Mouse (Mus musculus) G1E-ER4 (cell line): ENCODE measurements around the gene Alcam. TPM values are rescaled to one million over a fixed set of nuclear protein-coding genes. Genes with fewer than 3 reads are reported as not detected.

Source experiments
- GATA1 ChIP-seq: IDR thresholded peaks from one replicate; pipeline ENCODE4 v1.8.0; 2012; ENCODE audit warnings: low read length, inconsistent platforms
- polyA plus RNA-seq: library from polyadenylated mRNA; stranded (reverse); fragments of >175 nt; gene quantifications from 2 replicates; pipeline ENCODE4 v1.2.3, GENCODE M21; 2012

The Alcam gene
- polyA plus RNA-seq, 1 experiment = not detected

DNA sequence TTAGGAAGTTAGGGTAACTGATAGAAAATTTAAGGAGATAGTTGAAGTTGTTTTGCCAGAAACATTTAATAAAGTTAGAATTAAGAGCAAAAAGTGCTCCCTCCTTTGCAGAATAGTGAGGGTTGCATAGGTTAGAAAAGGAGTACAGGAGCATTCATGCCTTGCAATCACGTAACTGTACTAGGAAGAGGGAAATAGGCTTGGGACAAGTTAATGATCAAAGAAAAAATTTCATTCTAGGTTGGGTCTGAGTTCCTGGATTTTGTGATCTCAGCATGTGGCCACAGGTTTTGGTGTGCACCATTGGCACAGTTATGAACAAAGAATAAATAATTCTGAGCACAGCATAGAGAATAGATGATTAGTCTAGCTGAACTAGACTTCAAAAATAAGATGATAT is 192.1 kb downstream of the Alcam start:
- TF ChIP-seq GATA1 = no peak

DNA sequence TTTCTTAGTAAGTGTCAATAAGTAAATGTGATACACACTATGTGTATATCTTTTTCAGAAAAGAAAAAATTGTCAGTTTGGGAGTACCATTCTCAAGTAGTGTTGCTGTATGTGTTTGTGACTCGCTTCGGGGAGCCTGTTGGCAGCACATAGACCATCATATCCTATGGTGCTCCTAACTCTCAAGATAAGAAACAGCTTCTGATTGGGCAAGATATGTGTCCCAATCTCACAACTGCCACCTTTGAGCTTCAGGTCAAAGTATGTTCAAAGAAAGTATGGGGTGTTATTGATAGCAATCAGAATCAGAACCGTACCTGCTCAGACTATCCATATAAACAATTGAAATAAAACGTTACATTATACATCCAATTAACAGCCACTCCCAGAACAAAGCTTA is 202.9 kb downstream of the Alcam start:
- TF ChIP-seq GATA1 = no peak

DNA sequence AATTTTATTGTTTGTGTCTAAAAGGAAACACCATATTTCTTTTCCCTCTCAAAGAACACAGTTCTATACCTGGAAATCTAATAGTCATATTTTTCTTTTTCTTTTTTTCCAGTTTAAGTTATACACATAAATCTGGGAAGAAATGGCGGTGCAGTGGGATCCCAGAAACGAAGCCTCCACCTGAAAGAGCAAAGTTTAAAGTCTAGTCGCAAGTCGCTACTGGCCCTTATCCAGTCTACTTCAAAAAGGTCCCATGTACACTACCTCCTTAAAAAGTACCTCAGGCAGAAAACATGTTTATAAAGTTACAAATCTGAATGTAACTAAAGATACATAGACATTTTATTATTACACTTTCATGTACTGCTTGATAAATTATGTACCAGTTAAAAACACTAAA is 203.7 kb downstream of the Alcam start:
- no peak for TF ChIP-seq GATA1

DNA sequence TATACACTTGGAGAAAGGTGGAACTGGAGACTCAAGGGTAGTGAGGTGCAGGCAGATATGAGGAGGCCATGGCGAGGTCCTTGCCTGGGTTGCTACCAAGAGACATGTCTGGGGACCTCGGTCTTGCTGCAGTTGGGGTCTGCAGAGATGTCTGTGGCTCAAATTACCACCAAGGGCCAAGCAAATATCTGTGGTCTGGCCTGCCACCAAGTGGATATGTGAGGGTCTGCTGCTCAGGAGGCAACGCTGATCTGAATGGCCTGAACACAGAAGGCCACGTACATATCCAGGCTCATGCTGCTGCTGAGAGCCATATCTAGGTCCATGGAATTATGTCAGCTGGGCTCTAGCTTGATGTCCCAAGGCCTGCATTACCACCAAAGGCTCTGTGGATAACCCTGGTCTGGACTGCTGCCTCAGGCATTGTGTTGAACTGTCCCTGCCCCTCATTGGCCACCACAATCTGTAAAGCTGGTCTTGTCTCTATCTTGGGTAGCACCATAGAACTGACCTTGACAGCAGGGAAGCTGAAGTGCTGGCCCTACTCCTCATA is 210.4 kb downstream of the Alcam start:
- no peak for TF ChIP-seq GATA1

DNA sequence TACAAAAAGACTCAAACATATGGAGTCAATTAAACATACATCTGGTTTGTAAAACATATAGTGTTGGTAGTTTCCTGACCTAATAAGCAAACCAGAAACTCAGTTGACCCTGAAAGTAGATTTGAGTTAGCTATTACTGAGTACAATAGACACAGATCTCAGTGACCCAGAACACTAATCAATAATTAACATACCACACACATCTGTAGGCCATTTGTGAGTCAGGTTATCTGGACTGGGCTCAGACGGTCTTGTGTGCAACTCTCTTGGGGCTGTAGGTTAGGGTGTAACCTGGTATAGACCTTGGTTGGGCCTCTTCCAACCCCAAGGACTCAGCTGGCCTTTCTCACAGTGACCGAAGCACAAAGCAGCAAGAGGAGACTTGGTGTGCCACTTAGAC is 211.7 kb downstream of the Alcam start:
- TF ChIP-seq GATA1 = no peak

DNA sequence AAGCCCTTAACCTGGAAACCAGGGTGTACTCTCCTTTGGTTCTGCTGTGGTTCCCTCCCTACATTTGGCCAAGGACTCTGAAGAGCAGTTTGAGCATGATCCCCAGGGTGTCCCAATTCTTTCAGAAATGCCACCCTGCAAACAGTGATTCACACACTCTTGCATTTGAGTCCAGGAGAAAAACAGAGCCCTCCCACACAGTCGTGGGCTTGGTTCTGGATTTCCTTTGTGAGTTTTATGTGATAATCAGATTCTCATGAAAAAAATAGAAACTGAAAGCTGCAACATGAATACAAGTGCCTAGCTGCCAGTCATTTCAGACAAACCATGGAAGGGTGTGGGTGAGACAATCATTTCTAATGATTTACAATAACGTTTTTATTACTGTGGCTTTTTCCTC is 223.9 kb downstream of the Alcam start:
- no peak for TF ChIP-seq GATA1

DNA sequence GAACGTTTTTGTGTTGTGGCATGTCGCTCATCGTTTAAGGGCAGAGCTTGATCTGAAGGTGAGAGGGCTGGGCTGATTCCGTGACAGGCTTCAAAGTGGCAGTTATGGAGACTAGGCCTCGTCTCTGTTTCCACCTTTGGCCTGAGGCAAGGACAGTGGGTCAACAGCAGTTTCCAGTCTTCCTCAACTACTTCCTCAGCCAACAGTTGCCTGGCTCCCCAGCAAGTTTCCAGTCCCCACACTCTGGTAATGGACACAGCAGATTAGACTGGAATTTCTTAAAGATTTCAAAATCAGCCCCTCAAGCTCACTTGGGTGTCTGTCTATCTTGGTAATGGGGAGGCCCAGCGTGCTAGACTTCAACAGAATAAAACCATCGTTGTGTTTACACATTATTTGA is 224.4 kb downstream of the Alcam start:
- TF ChIP-seq GATA1 = no peak

DNA sequence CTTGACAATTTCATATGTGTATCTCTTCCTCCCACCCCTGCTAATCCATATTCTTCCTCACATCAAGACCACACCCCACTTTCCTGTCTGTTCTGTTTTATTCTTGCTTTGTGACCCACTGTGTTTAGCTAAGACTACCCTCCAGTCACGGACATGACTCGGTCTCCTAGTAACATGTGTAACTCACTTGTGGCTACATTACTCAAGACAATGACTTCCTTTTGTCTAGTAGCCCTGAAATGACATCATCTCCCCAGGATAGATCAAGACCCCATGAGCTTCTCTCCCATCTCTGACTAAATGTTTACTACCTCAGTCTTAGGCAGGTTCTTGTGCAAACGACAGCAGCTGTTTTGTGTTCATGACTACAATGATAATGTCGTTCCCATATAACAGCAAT is 231.0 kb downstream of the Alcam start:
- TF ChIP-seq GATA1 = no peak

DNA sequence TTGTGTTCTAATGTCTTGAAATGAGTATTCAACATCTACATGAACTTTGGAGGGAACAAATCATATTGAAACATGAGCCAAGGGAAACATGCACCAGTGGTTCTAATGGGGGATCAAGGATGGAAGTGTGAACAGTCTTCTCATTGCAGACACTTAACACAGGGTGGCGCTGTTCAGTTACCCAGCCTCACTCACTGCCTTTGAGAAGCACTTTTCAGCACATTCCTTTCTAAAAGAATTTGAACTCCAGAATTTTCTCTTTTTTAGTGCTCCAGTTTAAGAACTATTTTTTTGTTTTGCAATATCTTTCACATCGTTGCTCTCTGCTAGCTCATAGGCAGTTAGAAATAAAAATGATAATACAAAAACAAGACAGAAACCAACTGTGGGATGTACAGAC is 234.8 kb downstream of the Alcam start:
- no peak for TF ChIP-seq GATA1

DNA sequence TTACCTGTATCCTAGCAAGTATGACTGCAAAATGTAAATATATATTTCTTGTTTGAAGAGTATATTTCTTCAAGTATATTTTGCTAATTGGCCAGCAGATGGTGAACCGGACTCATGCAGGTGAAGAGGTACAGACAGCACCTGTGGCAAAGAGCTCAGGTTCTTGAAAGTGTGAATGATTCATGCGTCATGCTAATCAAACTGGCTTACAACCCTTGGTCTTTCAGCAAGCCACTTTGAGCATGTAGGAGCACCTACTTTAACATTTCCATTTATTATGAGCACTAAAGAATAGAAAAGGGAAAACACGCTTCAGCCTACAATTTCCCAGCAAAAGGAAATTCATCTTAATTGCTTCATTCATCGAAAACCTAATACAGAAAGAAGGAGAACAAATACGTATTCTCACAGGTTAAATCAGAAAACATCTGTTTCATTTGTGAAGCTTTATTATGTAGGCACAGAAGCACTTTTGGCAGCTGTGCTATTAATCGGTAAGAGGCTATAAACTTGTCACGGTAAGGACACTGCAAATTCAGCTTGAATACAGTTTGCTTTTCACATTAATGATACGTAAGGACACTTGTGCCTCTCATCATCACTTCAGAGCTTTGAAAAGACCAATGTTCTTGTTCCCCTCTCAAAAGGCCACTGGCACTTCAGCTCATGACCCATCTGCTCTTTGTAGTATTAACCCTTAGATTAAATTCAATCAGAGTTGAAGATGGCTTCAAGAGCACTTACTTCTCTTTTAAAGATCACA is 242.8 kb downstream of the Alcam start:
- TF ChIP-seq GATA1 = no peak

DNA sequence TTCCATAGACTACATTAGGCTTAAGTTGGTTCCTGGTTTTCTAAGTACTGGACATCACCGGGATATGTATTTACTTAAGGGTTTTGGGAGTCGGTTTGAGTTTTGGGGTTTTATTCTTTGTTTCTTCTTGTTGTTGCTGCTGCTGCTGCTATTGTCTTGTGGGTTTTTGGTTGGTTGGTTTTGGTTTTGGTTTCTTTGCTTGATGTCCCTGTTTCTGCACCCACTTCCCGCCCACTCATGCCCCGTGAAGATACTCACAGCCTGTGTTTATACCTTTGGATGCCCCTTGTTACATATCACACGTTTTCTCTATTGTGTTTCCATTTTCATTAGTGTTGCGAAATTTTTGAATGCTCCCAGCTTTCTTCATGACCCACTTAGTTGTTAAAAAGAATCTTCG is 253.8 kb downstream of the Alcam start:
- no peak for TF ChIP-seq GATA1
